Mouse (Mus musculus): ENCODE data around the gene Fam168a.
A peak's percentile ranks its signal among the peaks of the same experiment; 100 is the strongest.

Fam168a gene

DNA sequence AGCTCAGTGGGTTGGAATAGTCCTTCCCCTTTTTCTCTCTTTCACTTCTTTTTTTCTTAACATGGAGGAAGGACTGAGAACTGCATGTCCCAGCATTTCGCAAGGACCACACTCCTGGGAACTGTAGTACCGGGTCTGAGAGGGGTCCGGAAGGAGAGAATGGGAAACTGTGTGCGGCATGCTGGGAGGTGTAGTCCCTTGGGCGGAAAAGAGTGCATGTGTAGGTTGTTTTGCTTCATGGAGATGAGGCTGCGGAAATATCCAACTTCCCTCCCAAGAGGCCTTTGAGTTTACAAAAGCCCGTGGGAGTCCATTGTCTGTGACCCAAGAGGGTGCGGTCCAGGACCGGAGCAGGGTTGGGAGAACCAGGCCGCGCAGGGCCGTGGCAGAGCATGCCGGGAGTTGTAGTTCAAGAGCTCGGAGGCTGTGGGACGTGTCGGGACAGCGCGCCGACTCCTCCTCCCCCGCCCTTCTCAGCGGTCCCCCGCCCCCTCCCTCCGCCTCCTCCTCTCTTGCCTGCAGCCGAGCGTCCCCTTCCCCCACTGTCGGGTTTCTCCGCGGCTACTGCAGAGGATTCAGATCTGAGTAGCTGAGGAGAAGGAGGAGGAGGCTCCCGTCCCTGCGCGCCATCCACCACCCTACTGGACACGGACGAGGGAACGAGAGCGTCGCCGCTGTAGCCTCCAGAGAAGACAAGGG lies at the start of gene Fam168a:
Gene Fam168a, plus strand, starts transcription at position 493 of the 699 bp plus-strand sequence.
- DNase-seq = peak; percentile 96 to 98

DNA sequence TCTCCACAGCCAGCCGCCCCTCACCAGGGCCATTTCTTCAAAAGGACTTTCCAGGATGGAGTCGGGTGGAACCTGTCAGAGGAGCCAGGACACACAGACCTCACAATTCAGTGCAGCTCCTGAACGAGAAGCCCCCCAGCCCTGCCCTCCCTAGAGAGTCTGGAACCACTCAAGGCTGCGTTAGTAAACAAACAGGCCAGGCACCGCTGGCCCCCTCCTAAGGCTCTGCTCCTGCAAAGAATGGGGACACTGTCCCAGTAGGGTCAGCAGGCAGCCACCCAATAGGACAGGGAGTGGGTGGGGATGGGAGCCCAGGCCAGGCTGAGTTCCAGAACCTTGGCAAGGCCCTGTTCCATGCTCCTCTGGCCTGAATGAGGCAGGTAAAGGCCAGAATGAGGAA lies 49.7 kb upstream of the Fam168a start:
- DNase-seq = no peak

DNA sequence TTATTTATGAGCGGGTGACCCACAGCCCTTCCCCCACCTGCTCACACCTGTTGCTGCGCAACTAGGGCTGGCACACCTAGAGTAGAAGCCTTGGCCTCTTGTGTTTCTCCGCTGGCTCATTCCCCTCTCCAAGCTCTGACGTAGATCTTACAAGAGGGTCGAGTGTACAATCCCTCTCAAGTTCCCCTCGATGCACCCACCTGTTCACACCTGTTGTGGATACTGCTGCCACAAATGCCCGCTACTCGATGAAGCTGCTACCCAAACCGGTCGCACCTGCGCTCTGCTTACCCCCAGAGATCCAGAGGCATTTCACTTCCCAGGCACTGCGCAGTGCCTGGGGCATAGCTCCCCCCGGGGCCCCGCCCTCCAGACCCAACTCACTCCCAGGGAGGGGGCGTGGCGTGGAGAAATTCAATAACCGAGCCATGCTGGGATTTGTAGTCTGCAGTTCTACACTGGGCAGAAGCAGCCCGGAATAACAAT lies 48.3 kb upstream of the Fam168a start:
- DNase-seq = peak; percentile 85 to 88

DNA sequence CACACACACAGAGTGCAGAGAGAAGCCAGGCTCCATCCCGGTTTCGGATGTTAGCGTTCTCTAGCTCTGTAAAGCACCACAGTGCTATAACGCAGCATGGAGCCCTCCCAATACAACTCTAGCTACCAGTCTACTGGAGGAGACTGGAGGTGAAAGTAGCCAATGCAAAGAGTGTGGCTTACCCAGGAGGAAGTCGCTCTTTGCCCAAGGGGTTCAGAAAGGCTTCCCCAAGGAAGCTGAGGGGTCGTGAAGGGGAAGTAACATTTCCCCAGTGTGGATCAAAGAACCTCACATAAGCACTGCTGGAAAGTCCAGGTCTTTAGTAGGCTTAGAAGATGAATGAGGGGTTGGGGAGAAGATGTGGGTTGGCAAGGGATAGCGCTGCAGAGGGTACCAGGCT lies 45.2 kb upstream of the Fam168a start:
- no peak for DNase-seq

DNA sequence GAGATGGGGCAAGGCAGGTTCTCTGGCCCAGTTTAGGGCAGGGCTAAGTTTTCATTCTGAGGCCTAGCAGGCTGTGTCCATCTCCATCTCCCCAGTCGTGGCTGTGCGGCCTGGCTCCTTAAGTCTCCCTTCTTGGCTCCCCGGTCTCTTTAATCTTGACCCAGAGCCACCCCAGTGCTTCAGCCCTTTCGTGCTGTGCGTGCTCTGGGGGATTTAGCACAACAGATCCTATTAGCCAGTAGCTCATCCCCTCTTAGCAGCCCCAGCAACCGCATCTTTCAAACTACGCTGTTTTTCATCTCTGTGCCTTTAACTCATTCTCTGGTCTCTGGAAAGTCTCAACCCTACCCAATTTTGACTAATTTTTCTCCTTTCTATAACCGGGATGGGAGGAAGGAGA lies 44.2 kb upstream of the Fam168a start, which contains the start of gene Plekhb1:
Gene Plekhb1, minus strand, starts transcription at position 184 of the 400 bp plus-strand sequence.
- DNase-seq = no peak

DNA sequence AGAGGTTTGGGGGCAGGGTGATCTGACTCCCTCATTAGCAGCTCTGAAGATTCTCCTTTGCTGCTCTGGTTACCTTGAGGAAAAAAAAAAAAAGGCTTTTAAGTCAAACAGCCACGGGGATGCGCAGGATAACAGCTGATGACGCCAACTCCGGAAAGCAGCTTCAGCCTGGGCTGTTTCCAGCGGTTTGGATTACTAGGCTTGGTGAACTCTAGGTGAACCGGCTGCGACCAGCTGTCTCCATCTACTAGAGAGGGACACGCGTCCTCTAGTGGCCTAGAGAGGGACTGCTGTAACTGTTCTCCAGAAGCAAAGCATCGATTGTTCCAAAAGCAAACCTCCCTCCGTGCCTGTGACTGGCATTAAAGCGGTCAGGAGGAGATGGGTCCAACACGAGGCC lies 43.2 kb upstream of the Fam168a start:
- peak; percentile 89 to 92 for DNase-seq

DNA sequence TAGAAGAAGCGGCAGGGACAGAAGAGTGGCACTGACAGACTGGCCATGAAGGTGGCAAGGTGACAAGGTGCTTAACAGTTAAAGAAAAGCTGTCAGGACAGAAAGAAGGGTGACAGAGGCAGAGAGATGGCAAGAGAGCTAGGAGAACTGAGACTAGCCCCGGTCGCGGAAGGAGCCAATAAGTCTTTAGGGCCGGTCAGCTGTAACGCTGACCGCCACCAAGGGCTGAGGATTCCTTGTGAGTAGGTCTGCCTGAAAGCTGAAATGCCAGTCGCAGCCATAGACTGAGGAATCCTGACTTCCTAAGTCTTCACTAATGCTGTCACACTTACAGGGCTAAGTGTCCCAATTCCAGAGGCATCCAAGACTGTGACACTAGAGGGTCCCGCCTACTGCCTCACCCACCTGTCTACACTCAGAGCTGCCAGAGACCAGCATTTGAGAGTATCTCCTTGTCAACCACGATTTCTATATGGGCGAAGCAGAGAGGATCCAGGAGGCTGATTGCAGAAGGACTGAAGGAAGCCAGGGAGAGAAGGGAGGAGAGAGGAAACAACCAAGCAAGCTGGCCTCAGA lies 42.6 kb upstream of the Fam168a start:
- DNase-seq = no peak

DNA sequence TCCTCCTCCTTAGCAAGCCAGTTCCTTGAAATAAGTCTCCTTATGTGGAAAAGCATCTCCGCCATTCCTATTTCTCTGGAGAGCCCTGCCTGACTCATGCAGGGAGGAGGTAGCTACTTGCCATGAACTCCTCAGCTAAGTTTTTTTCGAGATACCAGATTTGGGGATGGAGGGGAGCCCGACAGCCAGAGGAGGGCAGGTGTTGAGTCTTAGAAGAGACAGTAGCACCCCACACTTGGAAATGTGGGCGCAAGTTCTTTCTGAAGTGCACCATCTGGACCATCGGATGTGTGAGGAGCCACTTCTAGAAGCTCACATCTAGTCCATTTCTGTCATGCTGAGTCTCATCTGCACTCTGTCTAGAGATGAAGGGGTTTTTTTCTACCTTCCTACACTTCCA lies 35.8 kb upstream of the Fam168a start:
- DNase-seq = no peak

DNA sequence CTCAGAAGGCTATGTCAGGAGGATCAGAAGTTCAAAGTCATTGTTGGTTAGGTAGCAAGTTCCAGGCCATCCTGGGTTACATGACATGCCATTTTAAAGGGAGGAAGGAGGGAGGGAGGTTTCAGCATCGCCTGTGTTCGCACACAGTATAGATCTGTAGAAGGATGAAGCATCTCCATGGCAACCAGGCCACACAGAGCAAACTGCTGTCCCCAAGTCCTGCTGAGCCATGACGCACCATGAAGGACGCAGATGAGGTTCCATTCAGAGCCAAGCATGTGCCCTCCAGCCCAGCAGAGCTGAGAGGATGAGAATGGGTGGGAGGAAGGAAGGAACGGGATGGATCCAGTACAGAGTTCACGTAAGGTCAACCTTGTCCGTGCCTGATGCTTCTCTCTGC lies 33.0 kb upstream of the Fam168a start:
- no peak for DNase-seq

DNA sequence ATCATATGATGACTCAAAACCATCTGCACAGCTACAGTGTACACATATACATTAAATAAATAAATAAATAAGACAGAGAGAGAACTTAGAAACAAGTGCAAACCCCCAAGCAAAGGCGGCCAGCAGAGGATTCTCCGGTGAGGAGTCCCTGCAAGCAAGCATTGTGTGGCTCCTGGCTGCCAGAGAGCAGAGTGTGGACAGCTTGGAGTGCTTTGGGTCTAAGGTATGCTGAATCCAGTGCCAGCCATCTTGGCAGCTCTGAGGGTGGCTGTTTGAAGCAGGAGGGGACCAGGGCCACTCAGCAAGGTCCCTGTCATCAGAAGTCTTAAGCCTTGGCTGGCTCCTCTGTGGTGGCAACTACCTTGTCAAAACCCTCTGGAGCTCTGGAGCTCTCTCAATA lies 31.5 kb upstream of the Fam168a start:
- DNase-seq = no peak

DNA sequence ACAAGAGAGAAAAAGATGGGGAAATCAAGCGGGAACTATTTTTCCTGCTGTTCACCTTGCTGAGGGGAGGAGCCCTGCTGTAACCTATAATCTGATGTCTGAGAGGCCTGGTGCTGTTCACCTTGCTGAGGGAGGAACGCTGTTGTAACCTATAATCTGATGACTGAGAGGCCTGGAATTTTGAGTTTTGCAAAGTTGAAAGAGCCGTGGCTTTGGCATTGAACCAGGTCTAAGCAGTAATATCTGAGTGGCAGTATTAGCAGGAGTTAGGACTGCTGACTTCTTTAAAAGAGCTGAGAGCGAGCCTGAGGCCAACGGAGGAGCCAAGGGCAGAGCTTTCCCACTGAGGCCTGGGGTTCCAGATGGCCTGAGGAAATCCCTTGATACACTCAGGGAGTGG lies 28.4 kb upstream of the Fam168a start:
- DNase-seq = peak in 1 of 2 experiments; percentile 12

DNA sequence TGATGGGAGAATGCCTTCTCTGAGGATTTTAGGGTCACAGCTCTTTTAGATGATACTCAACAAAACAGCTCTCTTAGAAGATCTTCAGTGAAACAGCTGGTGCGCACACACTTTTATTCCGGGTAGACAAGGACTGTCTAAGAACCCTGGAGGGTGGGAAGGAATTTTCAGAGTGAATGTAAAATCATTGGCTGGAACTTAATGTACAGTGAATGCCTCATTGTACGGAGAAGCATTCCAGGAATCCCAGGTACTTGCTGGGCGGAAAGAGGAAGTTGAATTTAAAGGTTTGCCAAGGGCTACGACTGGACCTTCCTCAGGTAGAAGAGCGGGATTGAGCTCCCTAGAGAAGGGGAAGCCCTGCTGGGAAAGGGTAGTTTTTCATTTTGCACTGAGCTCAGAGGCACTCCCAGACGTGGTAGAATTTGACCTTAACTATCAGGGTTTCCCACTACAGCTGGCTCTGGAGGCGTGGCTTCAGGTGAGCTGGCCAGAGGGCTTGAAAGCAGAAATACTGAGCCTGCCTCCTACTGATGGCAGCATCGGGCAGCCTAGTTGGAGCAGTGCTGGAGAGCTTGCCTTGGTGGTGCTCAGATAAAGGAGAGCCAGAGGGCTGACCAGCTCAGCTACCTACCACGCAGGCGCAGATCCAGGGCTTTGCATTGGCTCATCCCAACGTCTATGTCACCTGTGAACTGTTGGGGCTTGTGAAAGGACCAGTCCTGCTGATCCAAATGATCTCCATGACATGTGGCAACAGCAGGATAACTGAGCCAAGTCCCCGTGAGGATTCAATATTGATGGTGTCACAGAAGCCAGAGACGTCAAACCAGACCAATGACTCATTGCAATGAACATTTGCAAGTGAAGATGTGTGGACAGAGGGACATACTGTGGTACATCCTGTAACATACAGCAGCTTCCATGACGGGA lies 27.2 kb upstream of the Fam168a start:
- DNase-seq = peak; percentile 19 to 35

DNA sequence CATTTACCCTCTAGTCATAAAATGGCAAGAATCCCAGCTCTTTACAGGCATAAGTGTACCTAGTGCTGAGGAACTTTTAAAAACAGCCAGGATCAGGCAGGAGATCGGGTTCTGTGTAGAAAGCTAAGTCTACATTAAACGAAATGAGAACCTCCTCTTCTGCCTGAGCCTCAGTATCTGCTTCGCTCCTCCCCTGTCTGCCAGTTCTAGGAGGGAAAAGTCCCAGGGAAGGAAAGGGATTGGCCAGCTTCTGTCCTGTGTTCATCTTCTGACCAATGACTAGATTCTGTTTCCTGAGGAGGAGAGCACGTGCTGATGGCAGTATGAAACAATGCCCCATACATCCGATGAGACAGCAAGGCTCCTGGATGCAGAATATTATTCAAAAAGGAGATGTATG lies 25.3 kb upstream of the Fam168a start:
- no peak for DNase-seq

DNA sequence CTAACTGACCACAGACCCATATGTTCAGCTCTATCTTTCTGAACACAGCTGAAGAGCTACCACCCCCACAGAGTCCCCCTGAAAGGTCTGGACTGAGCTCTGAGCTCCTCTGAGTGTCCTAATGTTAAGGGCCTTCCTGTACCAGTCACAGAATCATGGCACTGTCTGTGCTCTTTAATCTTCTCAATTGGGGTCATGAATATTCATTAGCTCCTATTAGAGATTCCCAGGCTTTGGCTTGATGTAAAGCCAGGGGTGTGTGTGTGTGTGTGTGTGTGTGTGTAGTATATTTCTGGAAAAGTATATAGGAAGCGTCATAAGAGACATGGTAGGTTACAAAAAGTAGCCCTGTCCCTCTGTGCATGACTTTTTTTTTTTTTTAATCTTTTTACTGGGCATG lies 23.2 kb upstream of the Fam168a start:
- DNase-seq = no peak

DNA sequence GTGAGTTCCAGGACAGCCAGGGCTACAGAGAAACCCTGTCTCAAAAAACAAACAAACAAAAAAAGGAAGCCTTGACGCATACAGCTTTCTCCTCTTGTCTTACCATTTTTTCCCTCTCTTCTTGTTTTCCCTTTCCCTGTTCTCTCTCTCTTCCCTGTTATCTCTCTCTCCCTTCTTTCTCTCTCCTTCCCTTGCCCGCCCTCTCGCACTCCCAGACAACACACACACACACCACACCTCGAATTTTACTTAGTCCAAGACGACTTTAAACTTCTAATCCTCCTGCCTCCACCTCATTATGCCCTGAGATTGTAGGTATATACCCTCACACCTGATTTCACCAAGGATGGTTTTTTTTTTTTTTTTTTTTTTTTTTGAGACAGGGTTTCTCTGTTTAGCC lies 22.4 kb upstream of the Fam168a start:
- no peak for DNase-seq

DNA sequence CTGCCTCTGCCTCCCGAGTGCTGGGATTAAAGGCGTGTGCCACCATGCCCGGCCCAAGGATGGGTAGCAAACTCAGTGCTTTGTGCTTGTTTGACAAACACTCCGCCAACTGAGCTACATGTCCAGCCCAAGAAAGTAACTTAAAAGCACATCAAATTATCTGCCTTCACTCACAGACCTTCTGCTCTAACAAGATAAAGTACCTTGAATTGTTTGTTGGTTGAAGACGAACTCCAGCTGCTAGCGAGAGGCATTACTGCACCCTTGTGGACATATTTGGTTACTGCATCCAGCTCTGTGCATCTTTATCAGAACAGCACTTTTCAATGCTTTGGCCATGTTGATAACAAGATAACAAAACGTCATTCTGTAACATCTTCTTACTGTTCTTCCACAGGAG lies 21.9 kb upstream of the Fam168a start:
- peak; percentile 22 to 43 for DNase-seq

DNA sequence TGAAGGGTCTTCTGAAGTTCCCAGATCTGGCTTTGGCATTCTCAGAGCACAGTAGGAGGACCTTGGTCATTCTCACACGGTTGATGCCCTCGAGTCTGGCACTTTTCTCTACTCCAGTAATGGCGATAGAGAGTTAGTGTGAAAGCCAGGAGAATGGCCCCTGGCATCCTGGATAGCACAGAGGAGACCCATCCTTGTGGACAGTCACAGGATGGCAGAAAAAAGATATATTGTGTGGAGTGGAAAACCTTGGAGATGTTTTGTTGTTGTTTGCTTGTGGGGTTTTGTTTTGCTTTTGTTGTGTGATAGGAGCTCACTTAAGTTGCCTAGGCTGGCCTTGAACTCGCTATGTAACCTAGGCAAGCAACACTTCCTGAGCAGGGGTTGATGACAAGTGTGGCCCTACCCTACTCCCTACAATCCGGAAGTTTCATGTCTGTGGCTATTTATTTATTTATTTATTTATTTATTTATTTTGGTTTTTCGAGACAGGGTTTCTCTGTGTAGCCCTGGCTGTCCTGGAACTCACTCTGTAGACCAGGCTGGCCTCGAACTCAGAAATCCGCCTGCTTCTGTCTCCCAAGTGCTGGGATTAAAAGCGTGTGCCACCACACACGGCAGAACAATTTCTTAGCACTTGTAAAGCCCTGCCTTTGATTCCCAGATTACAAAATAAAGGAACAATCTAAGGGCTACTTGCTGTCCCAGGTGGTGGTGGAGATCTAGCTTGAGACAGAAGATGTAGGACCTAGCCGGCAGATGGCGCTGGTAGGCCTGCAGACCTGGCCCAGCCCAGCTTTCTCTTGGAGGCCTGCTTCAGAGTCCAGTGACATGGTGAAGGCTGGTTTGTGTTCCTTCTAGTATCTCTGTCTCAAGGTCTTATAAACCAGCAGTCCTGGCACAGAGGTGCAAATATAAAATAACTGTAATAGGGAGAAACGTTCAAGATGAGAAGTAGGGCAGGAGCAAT lies 21.1 kb upstream of the Fam168a start:
- peak; percentile 53 to 74 for DNase-seq

DNA sequence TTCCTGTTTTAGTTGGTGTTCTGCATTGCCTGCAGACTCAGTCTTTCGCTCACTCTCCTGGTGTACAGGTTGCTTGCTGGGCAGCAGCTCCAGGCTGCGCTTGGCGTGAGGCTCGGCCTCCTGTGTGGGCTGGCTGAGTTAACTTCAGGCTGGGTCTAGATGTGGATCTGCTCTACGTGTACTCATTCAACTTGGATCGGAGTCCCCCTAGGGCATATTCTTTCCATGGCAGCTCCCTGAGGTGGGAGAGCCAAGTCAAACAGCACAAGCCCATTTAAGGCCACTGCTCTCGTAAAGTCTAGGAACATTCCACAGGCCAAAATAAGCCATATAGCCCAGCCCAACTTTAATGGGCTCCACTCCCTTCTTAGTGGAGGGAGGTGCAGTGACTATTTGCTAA lies 18.0 kb upstream of the Fam168a start:
- no peak for DNase-seq

DNA sequence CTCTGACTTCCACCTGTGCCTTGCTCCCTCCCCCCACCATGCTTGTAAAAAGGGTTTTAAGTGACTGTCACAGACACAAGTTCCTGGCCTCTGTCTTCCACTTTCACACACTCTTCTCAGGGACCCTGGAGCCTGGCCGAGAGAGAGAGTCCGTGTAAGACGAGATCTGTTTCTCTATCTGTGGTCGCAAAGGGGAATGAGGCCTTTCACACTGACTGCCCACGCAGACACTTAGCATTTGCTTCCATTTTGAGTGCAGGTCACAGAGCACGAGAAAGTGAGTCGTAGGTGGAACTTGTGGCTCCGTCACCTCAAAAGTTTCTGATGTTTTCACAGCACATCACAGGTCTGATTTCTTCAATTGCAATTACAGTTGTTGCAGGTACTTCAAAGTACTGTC lies 13.2 kb upstream of the Fam168a start:
- no peak for DNase-seq

DNA sequence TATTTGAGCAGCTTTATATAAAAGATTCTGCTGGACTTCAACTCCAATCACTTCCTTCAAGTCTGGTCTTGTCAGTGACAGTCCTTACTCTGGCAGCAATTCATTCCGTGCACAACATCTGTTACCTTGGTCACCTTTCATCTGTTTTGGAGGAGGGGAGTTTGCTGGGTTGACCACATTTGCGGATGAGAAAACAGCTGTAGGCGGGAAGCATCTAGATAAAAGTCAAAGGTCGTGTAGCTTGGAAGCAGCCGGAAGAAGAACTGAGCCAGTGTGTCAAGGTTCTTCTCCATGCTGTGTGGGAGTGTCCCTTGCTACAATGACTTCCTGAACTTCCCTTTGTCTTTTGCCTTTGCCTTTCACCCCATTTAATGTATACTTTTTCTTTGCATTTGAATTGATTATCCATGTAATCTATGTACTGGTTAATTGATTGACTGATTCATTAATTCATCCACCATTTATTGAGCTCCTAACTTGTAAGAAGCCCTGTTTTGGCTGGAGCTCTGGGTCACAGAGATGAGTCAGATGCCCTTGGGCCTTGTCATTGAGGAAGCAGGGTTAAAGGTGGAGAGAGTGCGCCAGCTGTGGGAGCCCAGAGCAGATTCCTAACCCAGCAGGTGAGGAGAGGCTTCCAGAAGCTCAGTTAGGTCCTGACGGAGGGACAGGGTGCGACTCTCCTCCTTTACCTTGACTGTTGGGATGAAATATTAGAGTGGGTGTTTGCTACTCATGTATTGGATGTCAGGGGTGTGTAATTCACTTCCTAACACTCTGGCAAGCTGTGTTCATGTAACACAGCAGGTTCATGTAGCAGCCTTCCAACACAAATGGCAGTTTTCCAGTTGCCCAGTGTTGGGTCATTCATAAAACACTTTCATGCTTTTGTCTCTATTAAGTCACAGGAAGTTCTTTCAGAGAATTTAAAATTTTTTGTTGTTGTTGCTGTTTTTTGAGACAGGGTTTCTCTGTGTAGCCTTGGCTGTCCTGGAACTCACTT lies 6.4 kb upstream of the Fam168a start:
- peak; percentile 19 to 25 for DNase-seq

Measured in lung, adult 18-20 months (tissue).